Comparison of ENCODE assay signal across 12 mouse cellular contexts in genomic region chr15:32533541-32534080, GRCm38 (mm10).
A peak's percentile ranks its signal among the peaks of the same experiment; 100 is the strongest.
DNase-seq lines count a peak whose midpoint lies in the region; TF ChIP-seq lines count a peak whose summit lies in the region.
"Had no signal": no experiment of that assay in that cellular context is flagged by ENCODE, and none has a peak within 500 bp of the region (broad histone marks: within the 10 kb centered on the region; RNA-seq: fewer than 3 reads in every experiment).

No protein-coding gene starts in this region.

- peak; percentile 7 to 9 for DNase-seq in left cerebral cortex, postnatal 14 days (ENCODE audit: low spot score in 2 of 2)
- DNase-seq in left cerebral cortex, postnatal 36 days (ENCODE audit: low spot score in 2 of 2), result no peak
- peak; percentile 81 for DNase-seq in brain, embryonic 14.5 days (ENCODE audit: low read depth)
- peak; percentile 77 for DNase-seq in cerebellum, adult 9-10 months
- peak; percentile 48 to 56 for DNase-seq in layer of hippocampus, adult 8-10 months (ENCODE audit: low spot score in 2 of 2)
- no peak for DNase-seq in adrenal gland, adult 2 months
- no peak for DNase-seq in natural killer cell, adult 2 months (ENCODE audit: low spot score in 2 of 2)
- DNase-seq: gastrocnemius, postnatal 10 days; heart, postnatal 36 days; kidney, adult 11 months; liver, postnatal 0 days; thymus, postnatal 14 days had no signal

- no peak for TF ChIP-seq POLR2A in brain, embryonic 14.5 days (IDR thresholded peaks at IDR 0.05; ENCODE audit: borderline replicate concordance, extremely low read depth, insufficient read depth, insufficient read length, poor library complexity, severe bottlenecking)

- no peak for TF ChIP-seq CTCF in brain, embryonic 14.5 days (IDR thresholded peaks at IDR 0.05; ENCODE audit: borderline replicate concordance, extremely low read depth, insufficient read depth, insufficient read length)

- intact Hi-C loops in left cerebral cortex, postnatal 14 days (cut with DNase I), result no loop called here
- intact Hi-C loops in left cerebral cortex, postnatal 36 days (cut with DNase I), result no loop called here

Comparison
In these comparisons a context has a peak if more than half of its experiments do, and no peak if none do; other contexts are left out.
1. DNase-seq: peak in left cerebral cortex, postnatal 14 days (2 of 2), brain, embryonic 14.5 days (single experiment), cerebellum, adult 9-10 months (single experiment) and layer of hippocampus, adult 8-10 months (2 of 2); none in left cerebral cortex, postnatal 36 days (0 of 2), adrenal gland, adult 2 months (single experiment) and natural killer cell, adult 2 months (0 of 2).